Mouse (Mus musculus): ENCODE data around the gene Slc35g2. TPM values are rescaled to one million over a fixed set of nuclear protein-coding genes. Genes with fewer than 3 reads are reported as not detected.

Slc35g2 gene
- 2.5 and 2.9 TPM in 2 replicates for polyA plus RNA-seq (2016; fragmentation: Nextera tagmentation; extraction: Ambion mirVana)

GRCm38 (mm10) chr9:100570626-100571233 lies at the start of gene Slc35g2:
Slc35g2 (minus strand) TSS chr9:100571090.
- Histone ChIP-seq H3K9me3 (no peaks in the 10 kb centered on the region), H3K36me3 (replicated peaks) (no peaks in the 10 kb centered on the region), H3K4me1 (peaks cover 18% of the 10 kb centered on the region), H3K4me3 (peak within 1 kb of the TSS; percentile 76), H3K27ac (replicated peaks) (peak within 1 kb of the TSS; percentile 83), H3K27me3 (replicated peaks; ENCODE audit: low read depth, poor library complexity, severe bottlenecking) (peaks cover 17% of the 10 kb centered on the region; the same call in 1 of the 2 replicates)
- peak; percentile 89 for DNase-seq (ENCODE audit: low spot score)
- WGBS, result under 1% methylated on average over 55 of the region's 55 CpGs

GRCm38 (mm10) chr9:100616947-100617346 lies 46.1 kb upstream of the Slc35g2 start:
- Histone ChIP-seq H3K36me3 (replicated peaks) (no peaks in the 10 kb centered on the region), H3K4me3 (no peak overlapping the region), H3K4me1 (peaks cover 5% of the 10 kb centered on the region), H3K27me3 (replicated peaks; ENCODE audit: low read depth, poor library complexity, severe bottlenecking) (no peaks in the 10 kb centered on the region), H3K27ac (replicated peaks) (no peak overlapping the region), H3K9me3 (no peaks in the 10 kb centered on the region)
- 63% methylated on average over 11 of the region's 11 CpGs for WGBS
- no peak for DNase-seq (ENCODE audit: low spot score)

GRCm38 (mm10) chr9:100613501-100614071 lies 42.7 kb upstream of the Slc35g2 start:
- Histone ChIP-seq H3K36me3 (replicated peaks) (no peaks in the 10 kb centered on the region), H3K27ac (replicated peaks) (no peak overlapping the region), H3K27me3 (replicated peaks; ENCODE audit: low read depth, poor library complexity, severe bottlenecking) (no peaks in the 10 kb centered on the region), H3K4me1 (no peaks in the 10 kb centered on the region), H3K9me3 (no peaks in the 10 kb centered on the region), H3K4me3 (no peak overlapping the region)
- no peak for DNase-seq (ENCODE audit: low spot score)
- 88% methylated on average over 3 of the region's 3 CpGs for WGBS

- DNase-seq (ENCODE audit: low spot score), result peak; percentile 42
- H3K36me3 ChIP-seq (replicated peaks), result no peaks in the 10 kb centered on the region
- no peak overlapping the region for H3K27ac ChIP-seq (replicated peaks)
- no peaks in the 10 kb centered on the region for H3K9me3 ChIP-seq
- no peak overlapping the region for H3K4me3 ChIP-seq
- 61% methylated on average over 7 of the region's 7 CpGs for WGBS
- no peaks in the 10 kb centered on the region for H3K27me3 ChIP-seq (replicated peaks; ENCODE audit: low read depth, poor library complexity, severe bottlenecking)
- H3K4me1 ChIP-seq, result peaks cover 9% of the 10 kb centered on the region; the same call in 1 of the 2 replicates
Observed at GRCm38 (mm10) chr9:100605985-100606554, 35.2 kb upstream of the Slc35g2 start.

GRCm38 (mm10) chr9:100605522-100605921 lies 34.6 kb upstream of the Slc35g2 start:
- Histone ChIP-seq H3K4me3 (no peak overlapping the region), H3K27me3 (replicated peaks; ENCODE audit: low read depth, poor library complexity, severe bottlenecking) (no peaks in the 10 kb centered on the region), H3K4me1 (peaks cover 9% of the 10 kb centered on the region; the same call in 1 of the 2 replicates), H3K36me3 (replicated peaks) (no peaks in the 10 kb centered on the region), H3K9me3 (no peaks in the 10 kb centered on the region), H3K27ac (replicated peaks) (no peak overlapping the region)
- 89% methylated on average over 1 of the region's 1 CpGs for WGBS
- no peak for DNase-seq (ENCODE audit: low spot score)

- Histone ChIP-seq H3K9me3 (no peaks in the 10 kb centered on the region), H3K4me3 (no peak overlapping the region), H3K27me3 (replicated peaks; ENCODE audit: low read depth, poor library complexity, severe bottlenecking) (no peaks in the 10 kb centered on the region), H3K36me3 (replicated peaks) (no peaks in the 10 kb centered on the region), H3K4me1 (peaks cover 12% of the 10 kb centered on the region; the same call in 1 of the 2 replicates), H3K27ac (replicated peaks) (no peak overlapping the region)
- DNase-seq (ENCODE audit: low spot score), result no peak
- WGBS, result 77% methylated on average over 5 of the region's 5 CpGs
Observed at GRCm38 (mm10) chr9:100603156-100603555, 32.3 kb upstream of the Slc35g2 start.

GRCm38 (mm10) chr9:100602130-100602529 lies 31.2 kb upstream of the Slc35g2 start:
- Histone ChIP-seq H3K9me3 (no peaks in the 10 kb centered on the region), H3K4me1 (peaks cover 12% of the 10 kb centered on the region; the same call in 1 of the 2 replicates), H3K4me3 (no peak overlapping the region), H3K27me3 (replicated peaks; ENCODE audit: low read depth, poor library complexity, severe bottlenecking) (no peaks in the 10 kb centered on the region), H3K27ac (replicated peaks) (no peak overlapping the region), H3K36me3 (replicated peaks) (no peaks in the 10 kb centered on the region)
- DNase-seq (ENCODE audit: low spot score), result no peak
- WGBS, result 90% methylated on average over 1 of the region's 1 CpGs

- DNase-seq (ENCODE audit: low spot score), result no peak
Observed at GRCm38 (mm10) chr9:100599761-100600328, 29.0 kb upstream of the Slc35g2 start.

GRCm38 (mm10) chr9:100597546-100597945 lies 26.7 kb upstream of the Slc35g2 start, which contains the start of gene Stag1:
Stag1 (plus strand) TSS chr9:100597798.
- no peaks in the 10 kb centered on the region for H3K27me3 ChIP-seq (replicated peaks; ENCODE audit: low read depth, poor library complexity, severe bottlenecking)
- DNase-seq (ENCODE audit: low spot score), result no peak
- H3K4me3 ChIP-seq, result no peak within 1 kb of the TSS
- H3K9me3 ChIP-seq, result no peaks in the 10 kb centered on the region
- H3K4me1 ChIP-seq, result peaks cover 3% of the 10 kb centered on the region; the same call in 1 of the 2 replicates
- 88% methylated on average over 8 of the region's 8 CpGs for WGBS
- H3K36me3 ChIP-seq (replicated peaks), result no peaks in the 10 kb centered on the region
- H3K27ac ChIP-seq (replicated peaks), result no peak within 1 kb of the TSS

More at GRCm38 (mm10) chr9:100599761-100600328, 29.0 kb upstream of the Slc35g2 start:
- 68% methylated on average over 3 of the region's 3 CpGs for WGBS
- no peak overlapping the region for H3K27ac ChIP-seq (replicated peaks)
- no peaks in the 10 kb centered on the region for H3K27me3 ChIP-seq (replicated peaks; ENCODE audit: low read depth, poor library complexity, severe bottlenecking)
- H3K36me3 ChIP-seq (replicated peaks), result no peaks in the 10 kb centered on the region
- H3K4me1 ChIP-seq, result peaks cover 3% of the 10 kb centered on the region; the same call in 1 of the 2 replicates
- no peak overlapping the region for H3K4me3 ChIP-seq
- no peaks in the 10 kb centered on the region for H3K9me3 ChIP-seq

- H3K4me3 ChIP-seq, result no peak overlapping the region
- 86% methylated on average over 8 of the region's 8 CpGs for WGBS
- no peak overlapping the region for H3K27ac ChIP-seq (replicated peaks)
- no peaks in the 10 kb centered on the region for H3K9me3 ChIP-seq
- peaks cover 3% of the 10 kb centered on the region; the same call in 1 of the 2 replicates for H3K4me1 ChIP-seq
- H3K27me3 ChIP-seq (replicated peaks; ENCODE audit: low read depth, poor library complexity, severe bottlenecking), result no peaks in the 10 kb centered on the region
- no peaks in the 10 kb centered on the region for H3K36me3 ChIP-seq (replicated peaks)
- no peak for DNase-seq (ENCODE audit: low spot score)
Observed at GRCm38 (mm10) chr9:100596317-100596716, 25.4 kb upstream of the Slc35g2 start.

- Histone ChIP-seq H3K4me1 (no peaks in the 10 kb centered on the region), H3K27ac (replicated peaks) (no peak overlapping the region), H3K27me3 (replicated peaks; ENCODE audit: low read depth, poor library complexity, severe bottlenecking) (no peaks in the 10 kb centered on the region), H3K9me3 (no peaks in the 10 kb centered on the region), H3K36me3 (replicated peaks) (no peaks in the 10 kb centered on the region), H3K4me3 (no peak overlapping the region)
- WGBS, result 61% methylated on average over 4 of the region's 4 CpGs
- DNase-seq (ENCODE audit: low spot score), result no peak
Observed at GRCm38 (mm10) chr9:100590462-100590861, 19.6 kb upstream of the Slc35g2 start.

GRCm38 (mm10) chr9:100584031-100584430 lies 13.1 kb upstream of the Slc35g2 start:
- peaks cover 21% of the 10 kb centered on the region for H3K4me1 ChIP-seq
- no peaks in the 10 kb centered on the region for H3K9me3 ChIP-seq
- H3K4me3 ChIP-seq, result no peak overlapping the region
- 87% methylated on average over 4 of the region's 4 CpGs for WGBS
- no peak for DNase-seq (ENCODE audit: low spot score)
- H3K36me3 ChIP-seq (replicated peaks), result no peaks in the 10 kb centered on the region
- no peak overlapping the region for H3K27ac ChIP-seq (replicated peaks)
- 0 out of 2 replicates have a peak, but pooled peaks cover 3% of the 10 kb centered on the region for H3K27me3 ChIP-seq (replicated peaks; ENCODE audit: low read depth, poor library complexity, severe bottlenecking)
